Mouse (Mus musculus): ENCODE data around the gene Col4a6. TPM values are rescaled to one million over a fixed set of nuclear protein-coding genes. Genes with fewer than 3 reads are reported as not detected.

The Col4a6 gene
- polyA plus RNA-seq, 1 experiment, result 2.2 TPM

- no peak overlapping the region for H3K27ac ChIP-seq (ENCODE audit: insufficient read depth, low read length)
- TF ChIP-seq CTCF (IDR thresholded peaks at IDR 0.05; ENCODE audit: borderline replicate concordance, insufficient read depth, low read length) (no peak), POLR2A (IDR thresholded peaks at IDR 0.05; ENCODE audit: low read depth, low read length) (no peak)
- no peaks in the 10 kb centered on the region for H3K4me1 ChIP-seq (ENCODE audit: control insufficient read depth, insufficient read depth, low read length)
- no peak overlapping the region for H3K4me3 ChIP-seq (ENCODE audit: insufficient read depth, low read length)
Observed at GRCm38 (mm10) chrX:141292702-141293462, 181.0 kb downstream of the Col4a6 start.

DNA sequence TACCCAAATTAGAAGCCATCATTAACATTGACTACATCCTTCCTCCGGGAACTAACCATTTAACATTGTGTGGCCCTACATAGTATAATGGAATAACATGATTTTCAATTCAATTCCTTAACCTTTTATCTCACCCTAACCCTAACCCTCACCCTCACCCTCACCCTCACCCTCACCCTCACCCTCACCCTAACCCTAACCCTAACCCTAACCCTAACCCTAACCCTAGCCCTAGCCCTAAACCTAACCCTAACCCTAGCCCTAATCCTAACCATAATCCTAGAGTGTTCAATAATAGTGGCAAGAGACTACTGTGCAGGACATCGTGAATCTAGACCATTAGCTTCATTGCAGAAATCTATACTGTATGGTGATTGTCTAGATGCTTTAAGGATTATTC, 197.5 kb downstream of the Col4a6 start:
- no peaks in the 10 kb centered on the region for H3K4me1 ChIP-seq (ENCODE audit: control insufficient read depth, insufficient read depth, low read length)
- H3K4me3 ChIP-seq (ENCODE audit: insufficient read depth, low read length), result no peak overlapping the region
- TF ChIP-seq POLR2A (IDR thresholded peaks at IDR 0.05; ENCODE audit: low read depth, low read length) (no peak), CTCF (IDR thresholded peaks at IDR 0.05; ENCODE audit: borderline replicate concordance, insufficient read depth, low read length) (no peak)
- H3K27ac ChIP-seq (ENCODE audit: insufficient read depth, low read length), result no peak overlapping the region

DNA sequence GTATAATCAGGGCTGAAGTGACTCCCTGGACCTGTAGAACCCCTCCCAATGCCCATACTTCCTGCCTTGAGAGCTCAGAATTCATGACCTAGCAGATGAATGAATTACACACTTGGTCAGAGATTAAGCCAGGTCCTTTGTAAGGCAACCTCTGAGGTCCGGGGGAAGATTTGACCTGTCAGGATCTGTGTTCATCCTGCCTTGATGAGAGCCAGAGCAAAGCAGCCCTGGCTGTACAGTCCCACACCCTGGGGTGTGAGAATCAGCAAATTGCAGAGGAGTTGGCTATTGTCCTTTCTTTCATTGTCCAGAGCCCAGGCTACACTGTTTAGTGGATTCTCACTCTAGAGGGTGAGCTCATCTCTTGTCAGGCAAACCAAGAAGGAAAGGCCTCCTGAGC, 207.9 kb downstream of the Col4a6 start:
- H3K27ac ChIP-seq (ENCODE audit: insufficient read depth, low read length), result no peak overlapping the region
- no peaks in the 10 kb centered on the region for H3K4me1 ChIP-seq (ENCODE audit: control insufficient read depth, insufficient read depth, low read length)
- no peak overlapping the region for H3K4me3 ChIP-seq (ENCODE audit: insufficient read depth, low read length)
- TF ChIP-seq POLR2A (IDR thresholded peaks at IDR 0.05; ENCODE audit: low read depth, low read length), result no peak
- no peak for TF ChIP-seq CTCF (IDR thresholded peaks at IDR 0.05; ENCODE audit: borderline replicate concordance, insufficient read depth, low read length)

DNA sequence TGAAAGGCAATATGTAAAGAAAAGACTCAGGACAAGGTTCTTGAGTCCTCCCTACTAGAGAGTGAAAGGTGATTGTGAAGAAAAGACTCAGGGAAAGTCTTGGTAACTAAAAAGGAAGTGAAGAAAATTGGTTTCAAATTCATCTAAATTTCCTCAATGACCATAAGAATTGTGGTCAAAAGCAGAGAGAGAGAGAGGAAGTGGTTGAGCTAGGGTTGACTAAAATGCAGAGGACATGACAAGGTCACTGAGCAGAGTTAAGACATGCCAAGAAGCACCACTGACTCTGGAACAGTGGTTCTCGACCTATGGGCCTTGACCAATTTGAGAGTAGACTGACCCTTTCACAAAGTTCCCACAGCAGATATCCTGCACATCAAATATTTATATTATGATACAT, 224.2 kb downstream of the Col4a6 start:
- H3K4me3 ChIP-seq (ENCODE audit: insufficient read depth, low read length), result no peak overlapping the region
- no peaks in the 10 kb centered on the region for H3K4me1 ChIP-seq (ENCODE audit: control insufficient read depth, insufficient read depth, low read length)
- no peak overlapping the region for H3K27ac ChIP-seq (ENCODE audit: insufficient read depth, low read length)
- TF ChIP-seq POLR2A (IDR thresholded peaks at IDR 0.05; ENCODE audit: low read depth, low read length), result no peak

GRCm38 (mm10) chrX:141236564-141237333, 237.1 kb downstream of the Col4a6 start:
- Histone ChIP-seq H3K27ac (ENCODE audit: insufficient read depth, low read length) (no peak overlapping the region), H3K4me1 (ENCODE audit: control insufficient read depth, insufficient read depth, low read length) (no peaks in the 10 kb centered on the region), H3K4me3 (ENCODE audit: insufficient read depth, low read length) (no peak overlapping the region)
- TF ChIP-seq CTCF (IDR thresholded peaks at IDR 0.05; ENCODE audit: borderline replicate concordance, insufficient read depth, low read length) (no peak), POLR2A (IDR thresholded peaks at IDR 0.05; ENCODE audit: low read depth, low read length) (no peak)

DNA sequence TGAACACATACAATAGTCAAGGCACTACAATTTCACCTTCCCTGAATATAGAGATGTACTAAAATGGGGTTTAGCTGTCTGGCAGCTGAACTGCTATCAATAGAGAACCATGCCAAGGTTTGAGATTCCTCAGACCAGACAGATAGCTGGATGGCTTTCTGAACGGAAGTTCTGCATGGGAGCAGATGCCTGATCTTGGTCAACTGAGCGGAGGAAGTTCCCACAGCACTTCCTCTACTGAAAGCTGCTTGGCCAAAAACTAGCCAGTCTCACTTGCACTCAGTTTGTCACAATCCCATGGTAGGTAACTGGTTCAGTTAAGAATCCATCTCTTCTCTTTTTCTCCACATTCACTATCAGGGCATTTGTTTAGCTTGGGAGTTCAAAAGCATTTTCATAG, 245.7 kb downstream of the Col4a6 start:
- H3K4me1 ChIP-seq (ENCODE audit: control insufficient read depth, insufficient read depth, low read length), result no peaks in the 10 kb centered on the region
- H3K4me3 ChIP-seq (ENCODE audit: insufficient read depth, low read length), result no peak overlapping the region
- H3K27ac ChIP-seq (ENCODE audit: insufficient read depth, low read length), result no peak overlapping the region
- TF ChIP-seq POLR2A (IDR thresholded peaks at IDR 0.05; ENCODE audit: low read depth, low read length) (no peak), CTCF (IDR thresholded peaks at IDR 0.05; ENCODE audit: borderline replicate concordance, insufficient read depth, low read length) (no peak)

GRCm38 (mm10) chrX:141212802-141213201, 261.1 kb downstream of the Col4a6 start:
- no peaks in the 10 kb centered on the region for H3K4me1 ChIP-seq (ENCODE audit: control insufficient read depth, insufficient read depth, low read length)
- H3K4me3 ChIP-seq (ENCODE audit: insufficient read depth, low read length), result no peak overlapping the region
- H3K27ac ChIP-seq (ENCODE audit: insufficient read depth, low read length), result no peak overlapping the region
- no peak for TF ChIP-seq CTCF (IDR thresholded peaks at IDR 0.05; ENCODE audit: borderline replicate concordance, insufficient read depth, low read length)
- no peak for TF ChIP-seq POLR2A (IDR thresholded peaks at IDR 0.05; ENCODE audit: low read depth, low read length)

DNA sequence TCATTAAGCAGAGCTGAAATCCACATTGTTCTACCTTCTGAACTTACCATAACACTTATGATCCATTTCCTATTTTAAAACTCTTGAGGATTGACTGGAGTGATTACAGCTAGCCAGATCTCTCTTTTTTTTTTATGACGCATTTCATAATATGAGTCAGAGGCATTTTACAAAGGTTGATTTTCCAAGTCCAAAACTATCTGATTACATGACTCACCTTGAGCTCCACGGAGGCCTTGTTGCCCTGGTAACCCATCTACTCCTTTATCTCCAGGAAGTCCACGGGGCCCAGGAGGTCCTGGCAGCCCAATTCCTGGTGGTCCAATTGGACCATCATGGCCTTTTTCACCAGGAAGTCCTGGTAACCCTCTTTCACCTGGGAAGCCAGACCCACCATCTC, 274.9 kb downstream of the Col4a6 start:
- no peak for TF ChIP-seq POLR2A (IDR thresholded peaks at IDR 0.05; ENCODE audit: low read depth, low read length)
- no peak for TF ChIP-seq CTCF (IDR thresholded peaks at IDR 0.05; ENCODE audit: borderline replicate concordance, insufficient read depth, low read length)
- no peaks in the 10 kb centered on the region for H3K4me1 ChIP-seq (ENCODE audit: control insufficient read depth, insufficient read depth, low read length)
- H3K4me3 ChIP-seq (ENCODE audit: insufficient read depth, low read length), result no peak overlapping the region
- H3K27ac ChIP-seq (ENCODE audit: insufficient read depth, low read length), result no peak overlapping the region

DNA sequence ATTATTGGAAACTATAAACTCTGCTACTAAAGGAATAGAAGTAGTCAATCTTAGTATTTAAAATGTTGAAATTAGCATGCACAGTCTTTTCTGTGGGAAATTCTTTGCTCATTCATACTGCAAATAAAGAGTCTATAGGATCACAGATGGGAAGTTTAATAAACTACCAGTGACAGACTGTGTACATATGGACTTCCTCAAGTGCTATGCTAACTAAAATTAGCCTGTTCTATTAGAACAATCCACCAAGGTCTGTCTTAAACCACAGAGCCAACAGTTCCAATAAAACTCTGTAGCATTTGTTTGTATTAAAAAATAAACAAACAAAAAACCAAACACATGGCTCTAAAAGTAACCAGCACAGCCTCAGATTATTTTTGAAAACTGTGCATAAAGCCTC, 278.8 kb downstream of the Col4a6 start:
- no peak overlapping the region for H3K27ac ChIP-seq (ENCODE audit: insufficient read depth, low read length)
- H3K4me1 ChIP-seq (ENCODE audit: control insufficient read depth, insufficient read depth, low read length), result no peaks in the 10 kb centered on the region
- H3K4me3 ChIP-seq (ENCODE audit: insufficient read depth, low read length), result no peak overlapping the region
- TF ChIP-seq CTCF (IDR thresholded peaks at IDR 0.05; ENCODE audit: borderline replicate concordance, insufficient read depth, low read length), result no peak
- no peak for TF ChIP-seq POLR2A (IDR thresholded peaks at IDR 0.05; ENCODE audit: low read depth, low read length)

- Histone ChIP-seq H3K27ac (ENCODE audit: insufficient read depth, low read length) (no peak overlapping the region), H3K4me3 (ENCODE audit: insufficient read depth, low read length) (no peak overlapping the region), H3K4me1 (ENCODE audit: control insufficient read depth, insufficient read depth, low read length) (no peaks in the 10 kb centered on the region)
- no peak for TF ChIP-seq POLR2A (IDR thresholded peaks at IDR 0.05; ENCODE audit: low read depth, low read length)
- TF ChIP-seq CTCF (IDR thresholded peaks at IDR 0.05; ENCODE audit: borderline replicate concordance, insufficient read depth, low read length), result no peak
Observed at GRCm38 (mm10) chrX:141175353-141175752, 298.5 kb downstream of the Col4a6 start.

All from embryonic fibroblast, embryonic 13.5 days (primary cell).